Mouse (Mus musculus): ENCODE data around the gene Zfp28. TPM values are rescaled to one million over a fixed set of nuclear protein-coding genes. Genes with fewer than 3 reads are reported as not detected.
A peak's percentile ranks its signal among the peaks of the same experiment; 100 is the strongest.
"Not testable (repeated sequence)": the region's sequence is repeated elsewhere in the genome, so short reads cannot be mapped to it uniquely, and the experiment has no call there.

Zfp28 gene
- polyA plus RNA-seq, 1 experiment from 2014 or later: 2.5 TPM

DNA sequence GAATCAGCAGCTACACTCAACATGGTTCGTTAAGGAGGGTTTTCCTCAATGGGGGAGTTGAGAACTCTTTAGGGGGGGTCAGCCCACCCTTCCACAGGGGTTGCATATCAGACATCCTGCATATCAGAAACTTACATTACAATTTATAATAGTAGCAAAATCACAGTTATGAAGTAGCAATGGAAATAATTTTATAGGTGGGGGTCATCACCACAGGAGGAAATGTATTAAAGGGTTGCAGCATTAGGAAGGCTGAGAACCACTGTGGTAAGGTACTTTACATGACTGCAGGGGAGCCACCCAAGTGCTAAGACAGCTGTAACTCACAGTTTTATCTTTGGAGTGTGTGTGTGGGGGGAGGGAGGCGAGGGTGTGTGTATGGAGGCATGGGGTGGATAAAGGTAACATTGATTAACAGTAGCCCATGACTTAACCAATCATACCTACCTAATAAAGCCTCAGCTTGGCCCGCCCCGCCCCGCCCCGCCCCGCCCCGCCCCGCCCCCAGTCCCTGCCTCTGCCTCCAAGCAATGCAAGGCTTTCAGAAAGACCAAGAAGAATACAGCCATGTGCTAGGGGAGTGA lies 22.5 kb upstream of the Zfp28 start:
- H3K4me3 ChIP-seq (ENCODE audit: low read depth, low read length): no peak overlapping the region
- no peaks in the 10 kb centered on the region for H3K27me3 ChIP-seq (replicated peaks; ENCODE audit: control insufficient read depth, insufficient read depth, low read length)
- no peak for TF ChIP-seq CTCF (IDR thresholded peaks at IDR 0.05; ENCODE audit: low read depth)
- H3K9ac ChIP-seq (ENCODE audit: low read depth, low read length): no peak overlapping the region
- H3K27ac ChIP-seq (ENCODE audit: low read depth, low read length): no peak overlapping the region
- no peaks in the 10 kb centered on the region for H3K4me1 ChIP-seq (replicated peaks; ENCODE audit: control insufficient read depth, insufficient read depth, low read length)
- no peak overlapping the region for H3K4me2 ChIP-seq (replicated peaks; ENCODE audit: low read depth)
- no peaks in the 10 kb centered on the region for H3K36me3 ChIP-seq (ENCODE audit: control insufficient read depth, insufficient read depth)
- 11% methylated on average over 9 of the region's 9 CpGs for WGBS
- H3K9me3 ChIP-seq (ENCODE audit: control insufficient read depth): no peaks in the 10 kb centered on the region
- ATAC-seq: no peak

DNA sequence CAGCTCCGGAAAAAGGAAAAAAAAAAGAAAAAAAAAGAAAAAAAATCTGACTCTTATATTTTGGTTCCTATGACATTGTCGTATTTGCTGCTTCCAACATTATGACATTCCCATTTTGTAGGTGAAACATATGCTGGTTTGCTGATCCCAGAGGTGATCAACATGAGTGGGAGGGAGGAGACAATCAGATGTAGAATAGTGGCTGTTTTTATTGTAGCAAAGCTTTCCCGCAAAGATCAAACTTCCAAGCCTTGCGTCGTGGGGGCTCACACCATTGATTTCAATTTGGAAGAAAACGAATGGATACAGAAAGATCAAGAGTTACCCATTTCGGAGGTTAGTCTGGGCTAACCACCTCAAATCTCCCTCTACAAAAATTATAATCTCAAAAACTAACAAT lies 21.3 kb upstream of the Zfp28 start:
- Histone ChIP-seq H3K9me3 (ENCODE audit: control insufficient read depth) (no peaks in the 10 kb centered on the region), H3K4me3 (ENCODE audit: low read depth, low read length) (peak overlapping the region; percentile 50), H3K4me2 (replicated peaks; ENCODE audit: low read depth) (peak overlapping the region; percentile 71), H3K9ac (ENCODE audit: low read depth, low read length) (peak overlapping the region; percentile 50), H3K27me3 (replicated peaks; ENCODE audit: control insufficient read depth, insufficient read depth, low read length) (no peaks in the 10 kb centered on the region), H3K27ac (ENCODE audit: low read depth, low read length) (no peak overlapping the region), H3K36me3 (ENCODE audit: control insufficient read depth, insufficient read depth) (no peaks in the 10 kb centered on the region), H3K4me1 (replicated peaks; ENCODE audit: control insufficient read depth, insufficient read depth, low read length) (no peaks in the 10 kb centered on the region)
- WGBS: 21% methylated on average over 7 of the region's 7 CpGs
- no peak for ATAC-seq
- no peak for TF ChIP-seq CTCF (IDR thresholded peaks at IDR 0.05; ENCODE audit: low read depth)

DNA sequence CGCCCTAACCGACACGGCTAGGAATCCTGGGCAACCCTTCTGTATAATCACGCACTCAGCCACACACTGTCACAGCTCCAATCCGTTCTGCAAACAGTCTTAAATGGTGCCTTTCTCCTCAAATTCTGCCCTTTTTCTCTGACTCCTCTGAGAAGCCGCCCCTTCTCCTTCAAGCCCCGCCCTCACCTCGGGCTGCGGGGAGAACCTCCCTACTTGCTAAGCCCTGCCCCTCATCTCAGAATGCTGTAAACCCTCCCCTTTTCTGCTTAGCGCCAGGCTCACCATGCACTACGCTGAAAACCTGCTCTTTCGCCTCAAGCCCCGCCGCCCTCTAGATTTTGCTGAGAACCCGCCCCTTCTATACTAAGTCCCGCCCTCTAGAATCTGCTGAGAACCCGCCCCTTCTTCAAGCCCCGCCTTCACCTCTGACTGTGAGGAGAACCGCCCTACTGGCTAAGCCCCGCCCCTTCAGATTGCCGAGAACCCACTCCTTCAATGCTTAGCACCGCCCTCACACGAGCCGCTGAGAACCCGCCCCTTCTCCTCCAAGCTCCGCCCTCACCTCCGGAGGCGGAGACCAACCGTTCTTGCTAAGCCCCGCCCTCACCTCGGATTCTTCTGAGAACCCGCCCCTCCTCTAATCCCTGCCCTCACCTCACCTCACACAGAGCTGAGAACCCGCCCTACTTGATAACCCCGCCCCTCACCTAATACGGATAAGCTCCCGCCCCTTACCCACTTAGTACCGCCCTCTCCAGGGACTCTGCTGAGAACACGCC lies 20.6 kb upstream of the Zfp28 start:
- no peak for TF ChIP-seq CTCF (IDR thresholded peaks at IDR 0.05; ENCODE audit: low read depth)
- H3K4me2 ChIP-seq (replicated peaks; ENCODE audit: low read depth): peak overlapping the region; percentile 74
- H3K4me1 ChIP-seq (replicated peaks; ENCODE audit: control insufficient read depth, insufficient read depth, low read length): no peaks in the 10 kb centered on the region
- H3K9me3 ChIP-seq (ENCODE audit: control insufficient read depth): no peaks in the 10 kb centered on the region
- no peak overlapping the region for H3K27ac ChIP-seq (ENCODE audit: low read depth, low read length)
- no peaks in the 10 kb centered on the region for H3K36me3 ChIP-seq (ENCODE audit: control insufficient read depth, insufficient read depth)
- H3K4me3 ChIP-seq (ENCODE audit: low read depth, low read length): peak overlapping the region; percentile 50
- 2% methylated on average over 38 of the region's 38 CpGs for WGBS
- peak; percentile 95 for ATAC-seq
- no peaks in the 10 kb centered on the region for H3K27me3 ChIP-seq (replicated peaks; ENCODE audit: control insufficient read depth, insufficient read depth, low read length)
- H3K9ac ChIP-seq (ENCODE audit: low read depth, low read length): peak overlapping the region; percentile 50

- Histone ChIP-seq H3K4me1 (replicated peaks; ENCODE audit: control insufficient read depth, insufficient read depth, low read length) (no peaks in the 10 kb centered on the region), H3K9ac (ENCODE audit: low read depth, low read length) (peak within 1 kb of the TSS; percentile 50), H3K27ac (ENCODE audit: low read depth, low read length) (peak within 1 kb of the TSS; percentile 76), H3K36me3 (ENCODE audit: control insufficient read depth, insufficient read depth) (no peaks in the 10 kb centered on the region), H3K4me2 (replicated peaks; ENCODE audit: low read depth) (peak within 1 kb of the TSS; percentile 74), H3K9me3 (ENCODE audit: control insufficient read depth) (no peaks in the 10 kb centered on the region), H3K27me3 (replicated peaks; ENCODE audit: control insufficient read depth, insufficient read depth, low read length) (no peaks in the 10 kb centered on the region), H3K4me3 (ENCODE audit: low read depth, low read length) (peak within 1 kb of the TSS; percentile 50)
- WGBS: under 1% methylated on average over 23 of the region's 23 CpGs
- peak; percentile 82 for ATAC-seq
- TF ChIP-seq CTCF (IDR thresholded peaks at IDR 0.05; ENCODE audit: low read depth): peak; percentile 57
These were observed 20.0 kb upstream of the Zfp28 start, which contains the start of gene Zfp78 for GRCm38 (mm10) chr7:6363047-6363488. Zfp78 (plus strand) TSS chr7:6363280.

DNA sequence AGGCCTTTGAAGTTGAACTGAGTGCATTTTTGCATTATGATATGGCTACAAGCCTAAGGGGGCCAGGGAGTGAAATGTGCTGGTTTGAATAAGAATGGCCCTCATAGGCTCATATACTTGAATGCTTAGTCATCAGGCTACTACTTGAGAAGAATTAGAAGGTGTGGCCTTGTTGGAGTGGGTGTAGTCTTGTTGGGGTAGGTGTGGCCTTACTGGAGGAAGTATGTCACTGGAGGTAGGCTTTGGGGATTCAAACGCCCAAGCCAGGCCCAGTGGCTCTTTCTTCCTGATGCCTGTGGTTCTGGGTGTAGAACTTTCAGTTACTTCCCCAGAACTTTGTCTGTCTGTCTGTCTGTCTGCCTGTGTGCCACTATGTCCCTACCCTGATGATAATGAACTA lies 18.3 kb upstream of the Zfp28 start:
- WGBS: 56% methylated on average over 1 of the region's 1 CpGs
- no peak for ATAC-seq
- TF ChIP-seq CTCF (IDR thresholded peaks at IDR 0.05; ENCODE audit: low read depth): no peak

DNA sequence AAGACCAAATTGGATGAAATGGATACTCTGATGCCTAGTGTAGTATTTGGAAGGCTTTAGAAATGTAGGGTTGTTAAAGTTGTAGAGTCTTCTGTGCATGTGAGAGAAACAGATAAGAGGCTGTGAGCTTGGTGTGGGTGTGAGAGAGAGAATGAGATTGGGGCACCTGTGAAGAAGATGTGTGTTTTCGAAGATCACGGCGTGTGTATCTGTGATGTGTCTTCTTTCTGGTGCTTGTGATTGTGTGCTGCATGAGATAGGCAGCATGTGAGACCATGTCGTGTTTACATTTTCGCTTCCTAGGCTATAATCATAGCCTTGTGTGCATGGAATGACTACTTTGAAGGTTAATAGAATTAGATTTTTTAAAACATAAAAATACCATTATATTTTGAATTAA lies 15.9 kb upstream of the Zfp28 start:
- H3K27ac ChIP-seq (ENCODE audit: low read depth, low read length): no peak overlapping the region
- no peaks in the 10 kb centered on the region for H3K36me3 ChIP-seq (ENCODE audit: control insufficient read depth, insufficient read depth)
- H3K4me2 ChIP-seq (replicated peaks; ENCODE audit: low read depth): no peak overlapping the region
- no peaks in the 10 kb centered on the region for H3K27me3 ChIP-seq (replicated peaks; ENCODE audit: control insufficient read depth, insufficient read depth, low read length)
- no peak overlapping the region for H3K9ac ChIP-seq (ENCODE audit: low read depth, low read length)
- H3K9me3 ChIP-seq (ENCODE audit: control insufficient read depth): no peaks in the 10 kb centered on the region
- no peak for TF ChIP-seq CTCF (IDR thresholded peaks at IDR 0.05; ENCODE audit: low read depth)
- no peak for ATAC-seq
- WGBS: 90% methylated on average over 5 of the region's 5 CpGs
- no peak overlapping the region for H3K4me3 ChIP-seq (ENCODE audit: low read depth, low read length)
- no peaks in the 10 kb centered on the region for H3K4me1 ChIP-seq (replicated peaks; ENCODE audit: control insufficient read depth, insufficient read depth, low read length)

More for the DNA sequence above, 18.3 kb upstream of the Zfp28 start:
- Histone ChIP-seq H3K4me1 (replicated peaks; ENCODE audit: control insufficient read depth, insufficient read depth, low read length) (no peaks in the 10 kb centered on the region), H3K27ac (ENCODE audit: low read depth, low read length) (no peak overlapping the region), H3K9me3 (ENCODE audit: control insufficient read depth) (no peaks in the 10 kb centered on the region), H3K36me3 (ENCODE audit: control insufficient read depth, insufficient read depth) (no peaks in the 10 kb centered on the region), H3K4me2 (replicated peaks; ENCODE audit: low read depth) (no peak overlapping the region), H3K27me3 (replicated peaks; ENCODE audit: control insufficient read depth, insufficient read depth, low read length) (no peaks in the 10 kb centered on the region), H3K9ac (ENCODE audit: low read depth, low read length) (no peak overlapping the region), H3K4me3 (ENCODE audit: low read depth, low read length) (no peak overlapping the region)

DNA sequence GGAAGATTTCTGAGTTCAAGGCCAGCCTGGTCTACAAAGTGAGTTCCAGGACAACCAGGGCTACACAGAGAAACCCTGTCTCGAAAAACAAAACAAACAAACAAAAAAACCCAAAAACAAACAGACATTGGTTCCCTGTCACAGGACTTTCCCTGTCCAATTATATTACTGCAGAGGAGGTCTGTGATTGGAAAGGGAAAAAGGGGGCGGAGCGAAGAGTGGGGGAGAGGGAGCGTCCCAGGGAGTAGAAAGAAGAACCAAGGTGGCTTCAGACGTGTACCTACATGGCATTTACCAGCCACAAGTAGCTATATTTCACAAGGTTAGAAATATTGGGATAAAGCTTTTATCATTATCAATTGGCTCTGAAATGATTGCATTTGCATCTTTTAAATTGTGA lies 14.9 kb upstream of the Zfp28 start:
- H3K36me3 ChIP-seq (ENCODE audit: control insufficient read depth, insufficient read depth); H3K4me3 ChIP-seq (ENCODE audit: low read depth, low read length); H3K27ac ChIP-seq (ENCODE audit: low read depth, low read length); ATAC-seq; H3K4me2 ChIP-seq (replicated peaks; ENCODE audit: low read depth); H3K4me1 ChIP-seq (replicated peaks; ENCODE audit: control insufficient read depth, insufficient read depth, low read length); H3K27me3 ChIP-seq (replicated peaks; ENCODE audit: control insufficient read depth, insufficient read depth, low read length); H3K9me3 ChIP-seq (ENCODE audit: control insufficient read depth); H3K9ac ChIP-seq (ENCODE audit: low read depth, low read length): not testable (repeated sequence)
- 83% methylated on average over 5 of the region's 5 CpGs for WGBS

Data from intestine, postnatal 0 days (tissue).